Mouse (Mus musculus): Measurements from ENCODE around the gene 9130019O22Rik. TPM values are rescaled to one million over a fixed set of nuclear protein-coding genes. Genes with fewer than 3 reads are reported as not detected.
A peak's percentile ranks its signal among the peaks of the same experiment; 100 is the strongest.
"Not testable (repeated sequence)": the region's sequence is repeated elsewhere in the genome, so short reads cannot be mapped to it uniquely, and the experiment has no call there.

9130019O22Rik gene
- 0.38 TPM in 1 of 2 replicates, not detected in the other for total RNA-seq (2015; ENCODE audit: low replicate concordance)
- total RNA-seq (2017; ENCODE audit: low replicate concordance) = 1.4 and 1.8 TPM in 2 replicates

- ATAC-seq (replicated peaks; ENCODE audit: low FRiP score, poor library complexity, severe bottlenecking) = peak; percentile 91
These were observed at the start of gene 9130019O22Rik for GRCm38 (mm10) chr7:127386641-127387392. Gene 9130019O22Rik, minus strand, starts transcription at chr7:127387166.

- ATAC-seq (replicated peaks; ENCODE audit: low FRiP score, poor library complexity, severe bottlenecking) = no peak
These were observed 48.2 kb upstream of the 9130019O22Rik start for GRCm38 (mm10) chr7:127435206-127435605.

- ATAC-seq (replicated peaks; ENCODE audit: low FRiP score, poor library complexity, severe bottlenecking) = no peak
These were observed 39.4 kb upstream of the 9130019O22Rik start for GRCm38 (mm10) chr7:127426354-127426753.

GRCm38 (mm10) chr7:127425911-127426310, 38.9 kb upstream of the 9130019O22Rik start:
- ATAC-seq (replicated peaks; ENCODE audit: low FRiP score, poor library complexity, severe bottlenecking) = no peak

- no peak for ATAC-seq (replicated peaks; ENCODE audit: low FRiP score, poor library complexity, severe bottlenecking)
These were observed 38.3 kb upstream of the 9130019O22Rik start for GRCm38 (mm10) chr7:127425291-127425690.

GRCm38 (mm10) chr7:127422247-127422646, 35.3 kb upstream of the 9130019O22Rik start:
- ATAC-seq (replicated peaks; ENCODE audit: low FRiP score, poor library complexity, severe bottlenecking) = peak; percentile 75

- peak; percentile 91 for ATAC-seq (replicated peaks; ENCODE audit: low FRiP score, poor library complexity, severe bottlenecking)
These were observed 34.6 kb upstream of the 9130019O22Rik start, which contains the start of gene Zfp688 for GRCm38 (mm10) chr7:127421388-127422191. Gene Zfp688, minus strand, starts transcription at chr7:127422068.

- ATAC-seq (replicated peaks; ENCODE audit: low FRiP score, poor library complexity, severe bottlenecking) = no peak
These were observed 24.5 kb upstream of the 9130019O22Rik start for GRCm38 (mm10) chr7:127411418-127411817.

- peak; percentile 76 for ATAC-seq (replicated peaks; ENCODE audit: low FRiP score, poor library complexity, severe bottlenecking)
These were observed 19.3 kb upstream of the 9130019O22Rik start, which contains the start of gene Zfp764 for GRCm38 (mm10) chr7:127406002-127406987. Gene Zfp764, minus strand, starts transcription at chr7:127406822.

GRCm38 (mm10) chr7:127404101-127404500, 17.1 kb upstream of the 9130019O22Rik start:
- not testable (repeated sequence) for ATAC-seq (replicated peaks; ENCODE audit: low FRiP score, poor library complexity, severe bottlenecking)

- ATAC-seq (replicated peaks; ENCODE audit: low FRiP score, poor library complexity, severe bottlenecking) = no peak
These were observed 16.0 kb upstream of the 9130019O22Rik start for GRCm38 (mm10) chr7:127402980-127403379.

- ATAC-seq (replicated peaks; ENCODE audit: low FRiP score, poor library complexity, severe bottlenecking) = no peak
These were observed 13.4 kb upstream of the 9130019O22Rik start for GRCm38 (mm10) chr7:127400355-127400754.

GRCm38 (mm10) chr7:127393944-127394333, 7.0 kb upstream of the 9130019O22Rik start:
- no peak for ATAC-seq (replicated peaks; ENCODE audit: low FRiP score, poor library complexity, severe bottlenecking)

- peak; percentile 70 for ATAC-seq (replicated peaks; ENCODE audit: low FRiP score, poor library complexity, severe bottlenecking)
These were observed 6.4 kb upstream of the 9130019O22Rik start, which contains the start of gene E430018J23Rik for GRCm38 (mm10) chr7:127393157-127393943. Gene E430018J23Rik, minus strand, starts transcription at chr7:127393629.

GRCm38 (mm10) chr7:127392251-127392824, 5.4 kb upstream of the 9130019O22Rik start:
- no peak for ATAC-seq (replicated peaks; ENCODE audit: low FRiP score, poor library complexity, severe bottlenecking)

GRCm38 (mm10) chr7:127391538-127391937, 4.6 kb upstream of the 9130019O22Rik start:
- no peak for ATAC-seq (replicated peaks; ENCODE audit: low FRiP score, poor library complexity, severe bottlenecking)

GRCm38 (mm10) chr7:127390306-127390705, 3.3 kb upstream of the 9130019O22Rik start:
- ATAC-seq (replicated peaks; ENCODE audit: low FRiP score, poor library complexity, severe bottlenecking) = no peak

GRCm38 (mm10) chr7:127388201-127388600, 1.2 kb upstream of the 9130019O22Rik start:
- not testable (repeated sequence) for ATAC-seq (replicated peaks; ENCODE audit: low FRiP score, poor library complexity, severe bottlenecking)
